Mouse (Mus musculus) MEL (cell line): ENCODE measurements around the gene Acer1. TPM values are rescaled to one million over a fixed set of nuclear protein-coding genes. Genes with fewer than 3 reads are reported as not detected.
A peak's percentile ranks its signal among the peaks of the same experiment; 100 is the strongest.

Source experiments
- DNase-seq: peaks from one replicate; pipeline ENCODE4 v3.0.0; 2011; ENCODE audit warnings: low read depth, low spot score
- H3K27ac ChIP-seq: 2 replicates; pipeline ENCODE4 v1.5.1; 2012; ENCODE audit warnings: low read depth, mild to moderate bottlenecking, control low read depth, low read length, moderate library complexity; ENCODE audit not compliant: control insufficient read depth
- H3K27me3 ChIP-seq, 2 experiments: fragments of 150-350 bp in 1 of 2; sonication (generic) in 1 of 2; 2 replicates each; pipeline ENCODE4 v1.6.1; 2012; ENCODE audit warnings: low read length in 2 of 2, mild to moderate bottlenecking in 2 of 2, improper control_type of control experiment in 1 of 2, moderate library complexity in 1 of 2; ENCODE audit not compliant: insufficient read depth in 2 of 2, control insufficient read depth in 1 of 2
- H3K36me3 ChIP-seq, 2 experiments: 2 replicates each; pipeline ENCODE4 v1.6.1; 2012 to 2014; ENCODE audit warnings: low read length in 2 of 2, improper control_type of control experiment in 1 of 2, inconsistent platforms in 1 of 2, mild to moderate bottlenecking in 1 of 2; ENCODE audit not compliant: insufficient read depth in 2 of 2, control insufficient read depth in 1 of 2
- H3K4me1 ChIP-seq, 2 experiments: fragments of 150-350 bp in 1 of 2; sonication (generic) in 1 of 2; 2 replicates each; pipeline ENCODE4 v1.6.1; 2012; ENCODE audit warnings: low read length in 2 of 2, improper control_type of control experiment in 1 of 2, mild to moderate bottlenecking in 1 of 2; ENCODE audit not compliant: insufficient read depth in 2 of 2, control insufficient read depth in 1 of 2
- H3K4me3 ChIP-seq, 2 experiments: fragments of 150-350 bp in 1 of 2; sonication (generic) in 1 of 2; 2 replicates each; pipeline ENCODE4 v1.5.1; 2012; ENCODE audit warnings: low read depth in 2 of 2, low read length in 2 of 2, mild to moderate bottlenecking in 2 of 2, moderate library complexity in 2 of 2, control low read depth in 1 of 2, improper control_type of control experiment in 1 of 2; ENCODE audit not compliant: control insufficient read depth in 1 of 2, insufficient read depth in 1 of 2
- H3K79me2 ChIP-seq: 2 replicates; pipeline ENCODE4 v1.6.1; 2012; ENCODE audit warnings: mild to moderate bottlenecking, low read length, moderate library complexity; ENCODE audit not compliant: control insufficient read depth, poor library complexity, insufficient read depth
- H3K9ac ChIP-seq: 2 replicates; pipeline ENCODE4 v1.6.1; 2012; ENCODE audit warnings: low read depth, mild to moderate bottlenecking, control low read depth, low read length, moderate library complexity; ENCODE audit not compliant: control insufficient read depth, poor library complexity, severe bottlenecking
- H3K9me3 ChIP-seq: fragments of 150-350 bp; sonication (generic); replicated peaks from 2 replicates; pipeline ENCODE4 v1.6.1; 2012; ENCODE audit warnings: mild to moderate bottlenecking, low read length, improper control_type of control experiment, moderate library complexity; ENCODE audit not compliant: insufficient read depth
- CHD1 ChIP-seq: IDR thresholded peaks from 2 replicates; pipeline ENCODE4 v1.6.1; 2012; ENCODE audit warnings: low read depth, mild to moderate bottlenecking, inconsistent platforms, low read length, improper control_type of control experiment
- CHD2 ChIP-seq: IDR thresholded peaks from 2 replicates; pipeline ENCODE4 v1.6.1; 2011; ENCODE audit warnings: low read length, improper control_type of control experiment
- CTCF ChIP-seq, 3 experiments: IDR thresholded peaks in 2 of 3; conservative IDR thresholded peaks in 1 of 3; 2 replicates each; pipeline ENCODE4 v1.5.1; 2011 to 2012; ENCODE audit warnings: low read length in 3 of 3, low read depth in 2 of 3, mild to moderate bottlenecking in 2 of 3, improper control_type of control experiment in 1 of 3, inconsistent platforms in 1 of 3, mixed read lengths in 1 of 3, moderate library complexity in 1 of 3; ENCODE audit not compliant: control insufficient read depth in 1 of 3, insufficient read depth in 1 of 3, poor library complexity in 1 of 3, severe bottlenecking in 1 of 3
- EP300 ChIP-seq, 2 experiments: IDR thresholded peaks; 2 replicates each; pipeline ENCODE4 v1.6.1; 2011; ENCODE audit warnings: improper control_type of control experiment in 2 of 2, low read length in 2 of 2, low read depth in 1 of 2, mild to moderate bottlenecking in 1 of 2
- GABPA ChIP-seq: IDR thresholded peaks from 2 replicates; pipeline ENCODE4 v1.6.1; 2012; ENCODE audit warnings: low read depth, mild to moderate bottlenecking, inconsistent platforms, low read length, improper control_type of control experiment, moderate library complexity
- HCFC1 ChIP-seq: IDR thresholded peaks from 2 replicates; pipeline ENCODE4 v1.6.1; 2012; ENCODE audit warnings: low read depth, mild to moderate bottlenecking, inconsistent platforms, low read length, improper control_type of control experiment, moderate library complexity
- MEF2A ChIP-seq: IDR thresholded peaks from 2 replicates; pipeline ENCODE4 v1.6.1; 2014; ENCODE audit warnings: low read depth, mild to moderate bottlenecking, inconsistent platforms, low read length, improper control_type of control experiment; ENCODE audit not compliant: poor library complexity, insufficient replicate concordance, severe bottlenecking; ENCODE audit errors: extremely low read depth
- MXI1 ChIP-seq: IDR thresholded peaks from 2 replicates; pipeline ENCODE4 v1.6.1; 2011; ENCODE audit warnings: mild to moderate bottlenecking, low read depth, low read length, improper control_type of control experiment
- MYC ChIP-seq: IDR thresholded peaks from 2 replicates; pipeline ENCODE4 v1.6.1; 2011; ENCODE audit warnings: low read depth, mild to moderate bottlenecking, low read length, improper control_type of control experiment, moderate library complexity
- NRF1 ChIP-seq: IDR thresholded peaks from 2 replicates; pipeline ENCODE4 v1.6.1; 2014; ENCODE audit warnings: low read depth, mild to moderate bottlenecking, inconsistent platforms, low read length, improper control_type of control experiment, moderate library complexity; ENCODE audit not compliant: poor library complexity, insufficient read depth, severe bottlenecking
- RCOR1 ChIP-seq: IDR thresholded peaks from 2 replicates; pipeline ENCODE4 v1.6.1; 2012; ENCODE audit warnings: low read depth, mild to moderate bottlenecking, inconsistent platforms, low read length, improper control_type of control experiment
- SIN3A ChIP-seq: IDR thresholded peaks from 2 replicates; pipeline ENCODE4 v1.6.1; 2012; ENCODE audit warnings: low read length, improper control_type of control experiment, inconsistent platforms
- TAL1 ChIP-seq: IDR thresholded peaks from 2 replicates; pipeline ENCODE4 v1.6.1; 2012; ENCODE audit warnings: mild to moderate bottlenecking, inconsistent platforms, low read length, moderate library complexity, mixed read lengths
- UBTF ChIP-seq: IDR thresholded peaks from 2 replicates; pipeline ENCODE4 v1.6.1; 2012; ENCODE audit warnings: low read depth, mild to moderate bottlenecking, inconsistent platforms, low read length, improper control_type of control experiment, moderate library complexity, borderline replicate concordance; ENCODE audit not compliant: insufficient read depth
- USF1 ChIP-seq: IDR thresholded peaks from 2 replicates; pipeline ENCODE4 v1.6.1; 2014; ENCODE audit warnings: low read depth, mild to moderate bottlenecking, inconsistent platforms, low read length, improper control_type of control experiment, moderate library complexity
- ZMIZ1 ChIP-seq: IDR thresholded peaks from 2 replicates; pipeline ENCODE4 v1.6.1; 2012; ENCODE audit warnings: low read depth, mild to moderate bottlenecking, inconsistent platforms, low read length, improper control_type of control experiment, moderate library complexity
- ZNF384 ChIP-seq: IDR thresholded peaks from 2 replicates; pipeline ENCODE4 v1.6.1; 2012; ENCODE audit warnings: low read depth, mild to moderate bottlenecking, inconsistent platforms, low read length, improper control_type of control experiment
- polyA plus RNA-seq, 2 experiments: library from polyadenylated mRNA; stranded (reverse) in 1 of 2; unstranded in 1 of 2; fragments of >175 nt in 1 of 2; fragments of >200 nt in 1 of 2; gene quantifications; 2 replicates each; pipeline versions ENCODE4 v1.2.1 to v1.2.4; 2012; ENCODE audit warnings: low replicate concordance in 2 of 2, low read depth in 1 of 2; ENCODE audit not compliant: insufficient read length in 2 of 2, insufficient read depth in 1 of 2, missing spikeins in 1 of 2
- total RNA-seq: library from RNA; depleted of rRNA; stranded (reverse); fragments of 300-350 nt; gene quantifications from 2 replicates; pipeline ENCODE4 v1.2.3, GENCODE M21; 2012

Gene Acer1
- total and polyA plus RNA-seq, 3 experiments, result 0.03 TPM; not detected in 2

DNA sequence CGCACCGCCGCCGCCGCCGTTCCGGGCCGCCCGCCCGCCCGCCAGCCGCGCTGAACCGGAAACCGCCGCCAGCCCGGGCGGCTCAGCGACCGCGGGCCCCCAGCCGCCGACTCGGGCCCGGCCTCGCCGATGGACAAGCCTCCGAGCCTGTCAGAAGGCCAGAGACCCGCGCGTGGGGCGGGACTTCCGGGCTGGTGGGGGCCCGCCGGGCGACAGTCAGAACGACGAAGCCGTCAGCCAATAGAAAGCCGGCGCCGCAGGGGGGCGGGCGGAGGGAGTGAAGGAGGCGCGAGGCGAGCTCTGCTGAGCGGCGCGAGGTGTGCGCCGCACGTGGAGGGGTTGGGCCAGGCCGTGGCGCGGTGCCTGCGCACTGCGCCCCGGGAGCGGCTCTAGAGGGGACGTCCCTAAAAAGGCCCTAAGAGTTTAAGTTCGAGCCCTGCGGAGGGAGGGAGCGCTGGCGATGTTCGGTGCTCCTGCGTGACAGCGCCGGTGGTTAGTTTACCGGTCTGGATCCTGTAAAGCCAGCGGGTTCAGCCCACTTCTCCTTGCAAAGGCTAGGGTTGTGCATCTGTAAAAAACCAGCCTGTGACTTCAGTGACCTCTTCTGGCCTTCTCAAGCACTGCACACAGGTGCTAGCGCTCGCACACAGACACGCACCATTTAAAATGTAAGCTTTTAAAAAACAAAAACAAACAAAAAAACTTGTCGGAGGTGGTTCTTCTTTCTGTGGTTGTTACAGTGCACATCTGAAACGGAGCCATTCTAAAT, 46.4 kb downstream of the Acer1 start, which contains the start of gene Mllt1 (continued):
- peak; percentile 41 to 49 (median 49) for TF ChIP-seq CTCF (IDR thresholded peaks at IDR 0.05 in 2 of 3, conservative IDR thresholded peaks at IDR 0.05 in 1 of 3; ENCODE audit: control insufficient read depth in 1 of 3, insufficient read depth in 1 of 3, low read depth in 2 of 3, low read length in 3 of 3, poor library complexity in 1 of 3, severe bottlenecking in 1 of 3)
- no peak for TF ChIP-seq UBTF
- no peak for TF ChIP-seq CHD1

DNA sequence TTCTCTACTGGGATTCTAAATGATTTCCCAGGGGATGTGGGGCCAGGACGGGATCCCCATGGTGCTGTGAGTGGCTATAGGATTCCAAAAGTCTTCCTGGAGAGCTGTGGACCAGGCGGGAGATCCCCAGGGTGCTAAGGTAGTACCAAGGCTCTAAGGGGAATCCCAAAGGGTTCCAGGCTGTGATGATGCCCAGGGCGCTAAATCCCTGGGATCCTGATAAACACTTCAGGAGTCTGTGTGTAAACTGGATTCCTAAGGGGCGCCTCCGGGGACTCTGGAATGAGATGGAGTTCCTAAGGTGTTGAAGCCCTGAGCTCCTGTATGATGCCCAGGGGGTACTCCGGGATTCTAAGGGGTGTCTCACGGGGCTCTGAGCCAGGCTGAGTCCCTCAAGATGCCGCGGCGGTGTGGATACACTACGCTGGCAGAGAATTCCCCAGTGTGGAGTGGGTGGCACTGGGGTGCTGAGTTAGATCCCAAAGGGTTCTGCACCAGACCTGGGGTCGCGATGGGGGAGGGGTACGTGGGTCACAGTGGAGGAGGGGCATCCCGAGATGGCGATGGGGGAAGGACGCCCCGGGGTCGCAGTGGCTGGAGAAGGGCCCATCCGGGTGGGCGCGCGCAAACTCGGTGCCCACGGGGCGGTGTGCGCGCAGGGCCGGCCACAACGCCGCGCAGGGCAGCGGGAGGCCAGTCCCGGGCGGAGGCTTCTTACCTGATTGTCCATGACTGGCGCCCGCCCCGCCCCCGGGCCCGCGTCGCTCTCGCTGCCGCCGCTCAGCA, 47.2 kb downstream of the Acer1 start:
- Histone ChIP-seq H3K27ac (no peak overlapping the region), H3K79me2 (peaks cover 50% of the 10 kb centered on the region), H3K9ac (peak overlapping the region; percentile 82), H3K36me3 (peaks cover 0 to 14% of the 10 kb centered on the region in 2 experiments; a peak in 2 of 4 replicates), H3K9me3 (no peaks in the 10 kb centered on the region), H3K4me3 (peak overlapping the region; percentile 86 to 90), H3K27me3 (no peaks in the 10 kb centered on the region; a peak in 1 of 4 replicates), H3K4me1 (peaks cover 0 to 12% of the 10 kb centered on the region in 2 experiments; a peak in 2 of 4 replicates)
- peak; percentile 22 for DNase-seq
- no peak for TF ChIP-seq MEF2A
- TF ChIP-seq USF1, result no peak
- no peak for TF ChIP-seq TAL1
- no peak for TF ChIP-seq HCFC1
- no peak for TF ChIP-seq CTCF (IDR thresholded peaks at IDR 0.05 in 2 of 3, conservative IDR thresholded peaks at IDR 0.05 in 1 of 3; ENCODE audit: control insufficient read depth in 1 of 3, insufficient read depth in 1 of 3, low read depth in 2 of 3, low read length in 3 of 3, poor library complexity in 1 of 3, severe bottlenecking in 1 of 3)
- no peak for TF ChIP-seq NRF1
- peak; percentile 8; the same call in 1 of the 2 replicates for TF ChIP-seq SIN3A
- no peak for TF ChIP-seq ZNF384
- TF ChIP-seq EP300 (IDR thresholded peaks at IDR 0.05; ENCODE audit: low read depth in 1 of 2, low read length in 2 of 2), result no peak
- no peak for TF ChIP-seq MXI1
- TF ChIP-seq ZMIZ1, result no peak
- no peak for TF ChIP-seq CHD1
- TF ChIP-seq GABPA, result no peak
- TF ChIP-seq MYC, result no peak
- TF ChIP-seq CHD2, result peak; percentile 61
- no peak for TF ChIP-seq RCOR1
